Mouse (Mus musculus) lung, adult 2 months (tissue): ENCODE measurements around the gene Anks1.

Experiments used
- CTCF ChIP-seq: fragments of 200-500 bp; IDR thresholded peaks from 2 replicates; pipeline ENCODE4 v1.5.1; 2011; ENCODE audit warnings: mild to moderate bottlenecking, low read length, control low read depth; ENCODE audit not compliant: insufficient read depth
- POLR2A ChIP-seq: fragments of 200-500 bp; IDR thresholded peaks from 2 replicates; pipeline ENCODE4 v1.6.1; 2011; ENCODE audit warnings: low read depth, mild to moderate bottlenecking, control low read depth, low read length, borderline replicate concordance; ENCODE audit errors: extremely low read depth

GRCm38 (mm10) chr17:27939028-27939427 lies 29.9 kb downstream of the Anks1 start:
- TF ChIP-seq CTCF, result no peak
- no peak for TF ChIP-seq POLR2A
